Comparison of ENCODE assay signal across 17 mouse cellular contexts in genomic region chr6:100676461-100676860, GRCm38 (mm10). TPM values are rescaled to one million over a fixed set of nuclear protein-coding genes. Genes with fewer than 3 reads are reported as not detected.
"Had no signal": no experiment of that assay in that cellular context is flagged by ENCODE, and none has a peak within 500 bp of the region (broad histone marks: within the 10 kb centered on the region; RNA-seq: fewer than 3 reads in every experiment).

No protein-coding gene starts in this region.

- H3K27me3 ChIP-seq: neural tube, embryonic 15.5 days; stomach, embryonic 15.5 days had no signal

- H3K27ac ChIP-seq: neural tube, embryonic 13.5 days; neural tube, embryonic 15.5 days; stomach, embryonic 15.5 days; stomach, postnatal 0 days had no signal

- H3K9me3 ChIP-seq: neural tube, embryonic 13.5 days; neural tube, embryonic 15.5 days; stomach, embryonic 15.5 days had no signal

- DNase-seq: retina, postnatal 1 day; right cerebral cortex, adult 18-20 months; right cerebral cortex, postnatal 14 days; right cerebral cortex, postnatal 25 days; right cerebral cortex, postnatal 4 days; spleen, adult 18-20 months; thymus, adult 18-20 months; thymus, adult 2 months; thymus, postnatal 14 days; thymus, postnatal 25 days; thymus, postnatal 36 days; thymus, postnatal 4 days had no signal

- H3K4me2 ChIP-seq: neural tube, embryonic 13.5 days; neural tube, embryonic 15.5 days; stomach, embryonic 15.5 days had no signal

- H3K9ac ChIP-seq: neural tube, embryonic 13.5 days; neural tube, embryonic 15.5 days; stomach, embryonic 15.5 days had no signal

- H3K4me3 ChIP-seq: neural tube, embryonic 13.5 days; neural tube, embryonic 15.5 days; stomach, embryonic 15.5 days had no signal

- H3K36me3 ChIP-seq: neural tube, embryonic 13.5 days; neural tube, embryonic 15.5 days; stomach, embryonic 15.5 days had no signal

RNA-seq across cellular contexts. Expression of gene Gxylt2, which starts 28.1 kb away (rescaled TPM):
- total RNA-seq: neutrophil, adult 5-6 weeks had no signal
